Mouse (Mus musculus) embryonic stem cell, embryonic (primary cell): ENCODE measurements at regions not wholly inside any gene's neighbourhood (a gene's known extent, or its start where the extent isn't known, plus 50 kb on each side); places are given as distances from the start of the nearest gene placed in this dataset.

Source experiments
- CTCF ChIA-PET, 4 experiments: fragments of 300-600 bp in 2 of 4; fragments of 350-600 bp in 2 of 4; sonication (Branson Sonifier 250); formaldehyde crosslinking; loops; one replicate each; lab custom pipeline; 2022; ENCODE audit warnings: inconsistent platforms in 2 of 4; lab: Charles Lee
- POLR2A ChIA-PET, 4 experiments: fragments of 300-600 bp in 2 of 4; fragments of 350-600 bp in 2 of 4; sonication (Branson Sonifier 250); formaldehyde crosslinking; loops; one replicate each; lab custom pipeline; 2022; ENCODE audit warnings: antibody characterized with exemption in 4 of 4, inconsistent platforms in 1 of 4; lab: Charles Lee

DNA sequence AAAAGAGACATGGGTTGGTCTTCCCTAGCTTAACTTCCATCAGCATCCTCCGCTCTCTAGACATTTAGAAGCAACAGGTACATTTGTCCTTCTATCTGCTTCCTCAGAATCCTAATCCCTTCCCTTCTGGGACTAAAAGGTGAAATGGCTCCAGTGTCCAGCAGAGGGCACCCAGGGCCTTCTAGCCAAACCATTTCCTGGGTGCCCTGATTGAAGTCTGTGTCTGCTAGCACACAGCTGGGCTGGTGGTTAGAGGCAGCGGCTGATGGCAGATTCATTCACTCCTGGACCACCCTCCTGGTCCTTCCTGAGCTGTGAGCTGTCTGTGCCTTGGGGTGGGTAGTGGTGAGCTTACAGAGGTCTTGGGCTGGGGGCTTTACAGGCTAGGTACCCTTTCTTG, 76.5 kb upstream of the Col13a1 start:
- POLR2A ChIA-PET: interaction anchor here in 1 of 4 experiments (0.6 to 1.5 kb wide), 3 partner anchors 12 to 31 kb away, joined by 3 to 4 read pairs (median 3); no protein-coding TSS in a partner anchor
- CTCF ChIA-PET: interaction anchor here (0.6 to 3.4 kb wide), 24 partner anchors 11 to 1267 kb away, joined by 3 to 27 read pairs (median 3); no protein-coding TSS in a partner anchor

GRCm38 (mm10) chr10:62049782-62050192, 70.9 kb upstream of the Col13a1 start:
- ChIA-PET POLR2A (interaction anchor here in 3 of 4 experiments (0.6 to 1.0 kb wide), 5 partner anchors 9 to 279 kb away, joined by 3 to 7 read pairs (median 3); no protein-coding TSS in a partner anchor), CTCF (interaction anchor here in 1 of 4 experiments (0.6 kb wide), 1 partner anchor 40 kb away, joined by 3 read pairs; no protein-coding TSS in a partner anchor)

DNA sequence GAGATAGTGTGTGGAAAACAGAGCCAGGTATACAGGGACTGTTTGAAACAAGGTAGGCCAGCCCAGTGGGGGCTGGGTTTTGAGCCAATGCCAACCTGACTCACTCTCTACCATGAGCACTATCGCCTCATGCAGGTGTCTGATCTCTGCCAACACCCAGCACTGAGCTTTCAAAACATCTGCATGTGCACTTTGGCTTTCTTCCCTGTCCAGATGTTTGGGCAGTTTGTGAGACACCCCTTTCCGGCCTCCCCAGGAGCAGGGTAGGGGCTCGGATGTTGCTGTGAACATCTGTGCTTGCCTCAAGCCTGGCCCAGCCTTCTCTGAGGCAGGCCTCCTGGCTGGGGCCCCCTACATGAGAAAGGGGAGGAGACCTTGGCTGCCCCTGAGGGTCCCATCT, 65.5 kb upstream of the Col13a1 start:
- CTCF ChIA-PET: interaction anchor here in 1 of 4 experiments (1.3 kb wide), 1 partner anchor 11 kb away, joined by 3 read pairs; no protein-coding TSS in a partner anchor

GRCm38 (mm10) chr10:62039915-62040314, 61.0 kb upstream of the Col13a1 start:
- ChIA-PET CTCF (interaction anchor here in 1 of 4 experiments (0.7 kb wide), 1 partner anchor 16 kb away, joined by 3 read pairs; no protein-coding TSS in a partner anchor), POLR2A (interaction anchor here in 1 of 4 experiments (0.6 kb wide), 1 partner anchor 18 kb away, joined by 10 read pairs; no protein-coding TSS in a partner anchor)

More for the DNA sequence above, 65.5 kb upstream of the Col13a1 start:
- POLR2A ChIA-PET: interaction anchor here in 1 of 4 experiments (1.2 to 1.5 kb wide), 2 partner anchors 14 to 93 kb away, joined by 3 to 4 read pairs; no protein-coding TSS in a partner anchor

- ChIA-PET CTCF (interaction anchor here in 2 of 4 experiments (0.6 to 1.4 kb wide), 2 partner anchors 17 to 1342 kb away, joined by 3 read pairs; partner anchors contain the start of gene Cdh23 (in 1 of the 2)), POLR2A (interaction anchor here in 2 of 4 experiments (0.9 to 2.9 kb wide), 7 partner anchors 9 to 244 kb away, joined by 3 to 9 read pairs (median 3); no protein-coding TSS in a partner anchor)
Measured at GRCm38 (mm10) chr10:62038656-62039055, 59.7 kb upstream of the Col13a1 start.

DNA sequence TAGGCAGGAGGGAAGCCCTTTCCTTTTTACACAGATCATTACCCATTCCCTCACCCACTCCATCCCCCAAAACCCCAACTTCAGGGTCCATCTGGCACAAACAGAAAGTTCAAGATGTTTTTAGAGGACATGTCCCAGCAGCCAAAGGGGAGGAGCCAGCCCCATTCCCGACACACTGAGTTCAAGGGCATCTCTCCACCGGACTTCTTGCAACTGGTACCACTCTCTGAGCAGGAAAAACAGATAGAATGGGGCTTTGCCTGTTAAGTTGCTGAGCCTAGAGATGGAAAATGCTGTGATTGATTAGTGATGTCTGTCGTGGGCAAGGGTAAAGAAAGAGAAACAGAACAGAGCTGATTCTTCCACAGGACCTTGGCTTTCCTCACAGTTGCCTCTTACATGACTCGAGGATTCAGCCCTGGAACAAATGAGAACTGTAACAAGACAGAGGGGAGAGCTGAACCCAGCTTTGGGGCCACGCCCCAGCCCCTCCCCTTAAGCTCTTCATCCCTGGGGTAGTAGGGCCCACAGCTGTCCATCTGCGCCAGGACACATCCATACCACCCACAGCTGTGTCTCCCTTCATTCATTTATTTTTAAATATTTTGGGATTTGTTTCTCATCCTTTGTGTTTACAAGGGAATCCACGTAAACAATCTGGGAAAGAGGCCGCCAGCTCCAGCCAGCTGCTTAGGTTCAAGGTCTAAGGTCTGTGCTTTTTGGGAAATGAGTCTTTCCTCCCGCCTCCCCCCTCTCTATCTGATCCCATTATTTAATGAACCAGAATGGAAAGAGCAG, 58.7 kb upstream of the Col13a1 start:
- CTCF ChIA-PET: interaction anchor here (0.6 to 1.7 kb wide), 11 partner anchors 9 to 662 kb away, joined by 3 to 6 read pairs (median 3); no protein-coding TSS in a partner anchor
- POLR2A ChIA-PET: interaction anchor here (0.5 to 2.9 kb wide), 16 partner anchors 11 to 527 kb away, joined by 3 to 12 read pairs (median 3); no protein-coding TSS in a partner anchor

- ChIA-PET POLR2A (interaction anchor here (0.6 to 2.9 kb wide), 15 partner anchors 9 to 184 kb away, joined by 3 to 12 read pairs (median 4); no protein-coding TSS in a partner anchor), CTCF (interaction anchor here in 3 of 4 experiments (0.6 to 1.7 kb wide), 8 partner anchors 19 to 430 kb away, joined by 3 to 5 read pairs (median 3); partner anchors contain the start of gene Neurog3 (in 1 of the 3))
Measured at GRCm38 (mm10) chr10:62036815-62037214, 57.9 kb upstream of the Col13a1 start.

DNA sequence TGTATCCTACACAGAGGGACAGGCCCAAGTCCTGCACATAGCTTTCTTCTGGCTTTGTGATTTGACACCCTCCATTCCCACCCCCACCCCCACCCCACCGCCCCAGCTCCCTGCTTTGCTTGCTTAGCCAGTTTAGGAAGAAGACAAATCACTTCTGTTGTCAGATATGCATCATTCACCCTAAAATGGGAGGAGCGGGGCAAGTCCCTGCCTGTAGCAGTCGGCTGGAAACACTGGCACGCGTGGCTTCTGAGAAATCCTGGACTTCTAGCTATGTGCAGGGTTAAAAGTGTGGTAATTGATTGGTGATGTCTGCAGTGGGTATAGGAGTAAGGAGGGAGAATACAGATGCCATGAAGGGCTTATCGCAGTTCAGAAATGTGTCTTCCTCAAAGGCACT, 55.4 kb upstream of the Col13a1 start:
- CTCF ChIA-PET: interaction anchor here in 2 of 4 experiments (0.6 kb wide), 4 partner anchors 14 to 1564 kb away, joined by 3 to 7 read pairs (median 4); no protein-coding TSS in a partner anchor
- POLR2A ChIA-PET: interaction anchor here in 3 of 4 experiments (0.6 to 4.2 kb wide), 7 partner anchors 9 to 696 kb away, joined by 3 to 26 read pairs (median 4); no protein-coding TSS in a partner anchor

DNA sequence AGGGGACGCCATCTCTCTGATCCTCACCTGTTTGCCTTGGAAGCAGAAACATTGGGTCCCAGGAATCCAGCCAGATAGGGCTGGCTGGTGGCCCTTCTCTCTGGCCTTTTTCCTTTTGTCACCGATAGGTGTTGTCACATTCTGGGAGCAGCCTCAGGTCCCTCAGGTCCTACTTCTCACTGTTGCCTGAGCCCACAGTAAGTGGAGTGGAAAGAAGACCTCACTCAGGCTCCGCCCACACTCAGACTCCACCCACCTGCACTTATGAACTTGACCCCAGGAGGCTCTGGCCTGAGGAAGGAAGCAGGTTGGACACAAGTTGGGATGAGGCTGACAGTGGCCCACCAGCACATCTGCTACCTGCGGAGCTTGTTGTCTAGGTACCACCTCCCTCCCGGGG, 54.8 kb upstream of the Col13a1 start:
- ChIA-PET CTCF (no interaction called here), POLR2A (interaction anchor here in 2 of 4 experiments (0.6 to 4.2 kb wide), 5 partner anchors 10 to 516 kb away, joined by 3 to 26 read pairs (median 4); no protein-coding TSS in a partner anchor)

- ChIA-PET CTCF (interaction anchor here in 2 of 4 experiments (0.8 to 1.4 kb wide), 3 partner anchors 31 to 126 kb away, joined by 3 to 4 read pairs (median 3); no protein-coding TSS in a partner anchor), POLR2A (interaction anchor here in 3 of 4 experiments (0.7 to 4.2 kb wide), 8 partner anchors 9 to 71 kb away, joined by 3 to 26 read pairs (median 4); no protein-coding TSS in a partner anchor)
Measured at GRCm38 (mm10) chr10:62031986-62032385, 53.1 kb upstream of the Col13a1 start.

DNA sequence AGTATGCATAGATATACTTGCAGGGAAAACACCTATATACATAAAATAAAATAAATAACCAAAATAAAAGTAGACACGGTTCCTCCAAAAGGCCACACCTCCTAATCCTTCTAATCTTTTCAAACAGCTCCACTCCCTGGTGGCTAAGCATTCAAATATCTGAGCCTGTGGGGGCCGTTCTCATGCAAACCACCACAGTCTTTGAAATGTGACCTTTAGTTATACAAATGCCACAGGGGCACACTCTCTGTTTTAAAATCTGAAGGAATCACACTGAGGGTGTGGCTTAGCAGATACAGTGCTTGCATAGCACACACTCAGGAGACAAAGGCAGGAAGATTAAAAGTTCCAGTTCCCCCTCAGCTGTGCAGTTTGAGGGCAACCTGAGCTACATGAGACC, 50.4 kb upstream of the Col13a1 start:
- POLR2A ChIA-PET: interaction anchor here in 2 of 4 experiments (0.7 to 2.0 kb wide), 10 partner anchors 9 to 196 kb away, joined by 3 to 8 read pairs (median 4); no protein-coding TSS in a partner anchor
- CTCF ChIA-PET: interaction anchor here in 1 of 4 experiments (0.6 to 1.2 kb wide), 2 partner anchors 284 to 287 kb away, joined by 3 read pairs; no protein-coding TSS in a partner anchor
